Mouse (Mus musculus) myocyte (in vitro differentiated cells): ENCODE measurements at regions not wholly inside any gene's neighbourhood (a gene's known extent, or its start where the extent isn't known, plus 50 kb on each side); places are given as distances from the start of the nearest gene placed in this dataset.
A peak's percentile ranks its signal among the peaks of the same experiment; 100 is the strongest.

ENCODE experiments used
- H3K27me3 ChIP-seq: one replicate; pipeline ENCODE4 v1.6.1; 2011; ENCODE audit not compliant: control insufficient read depth, insufficient read depth, insufficient read length
- H3K36me3 ChIP-seq: one replicate; pipeline ENCODE4 v1.6.1; 2011; ENCODE audit not compliant: control insufficient read depth, insufficient read depth
- H3K4me2 ChIP-seq: one replicate; pipeline ENCODE4 v1.6.1; 2011; ENCODE audit warnings: low read depth, control low read depth
- H3K4me3 ChIP-seq: one replicate; pipeline ENCODE4 v1.5.1; 2011; ENCODE audit warnings: mild to moderate bottlenecking, control low read depth, moderate library complexity
- H3K79me2 ChIP-seq: one replicate; pipeline ENCODE4 v1.6.1; 2011; ENCODE audit not compliant: control insufficient read depth, insufficient read depth
- H3ac ChIP-seq: one replicate; pipeline ENCODE4 v1.6.1; 2011; ENCODE audit not compliant: control insufficient read depth, insufficient read length
- CEBPB ChIP-seq: IDR thresholded peaks from 2 replicates; pipeline ENCODE4 v1.6.1; 2011; ENCODE audit warnings: mild to moderate bottlenecking, moderate library complexity; ENCODE audit not compliant: poor library complexity, insufficient read depth, severe bottlenecking
- E2F4 ChIP-seq: IDR thresholded peaks from one replicate; pipeline ENCODE4 v1.6.1; 2011; ENCODE audit warnings: mild to moderate bottlenecking, control low read depth, moderate library complexity; ENCODE audit not compliant: insufficient read depth
- MAX ChIP-seq: IDR thresholded peaks from one replicate; pipeline ENCODE4 v1.6.1; 2011; ENCODE audit warnings: low read depth, mild to moderate bottlenecking, control low read depth
- MYOD1 ChIP-seq, 3 experiments: IDR thresholded peaks; one replicate each; pipeline ENCODE4 v1.6.1; 2011; ENCODE audit warnings: control low read depth in 2 of 3, low read depth in 2 of 3, mild to moderate bottlenecking in 2 of 3, moderate library complexity in 1 of 3; ENCODE audit not compliant: insufficient read length in 2 of 3, control insufficient read depth in 1 of 3
- MYOG ChIP-seq, 3 experiments: IDR thresholded peaks; one replicate each; pipeline ENCODE4 v1.6.1; 2011; ENCODE audit warnings: control low read depth in 2 of 3, low read depth in 2 of 3, mild to moderate bottlenecking in 2 of 3; ENCODE audit not compliant: insufficient read length in 2 of 3, control insufficient read depth in 1 of 3, insufficient read depth in 1 of 3
- POLR2A ChIP-seq: IDR thresholded peaks from one replicate; pipeline ENCODE4 v1.6.1; 2011; ENCODE audit warnings: low read depth, mild to moderate bottlenecking, control low read depth, moderate library complexity; ENCODE audit not compliant: insufficient read length
- POLR2AphosphoS2 ChIP-seq: IDR thresholded peaks from one replicate; pipeline ENCODE4 v1.6.1; 2011; ENCODE audit warnings: low read depth, control low read depth; ENCODE audit not compliant: insufficient read length
- REST ChIP-seq: IDR thresholded peaks from one replicate; pipeline ENCODE4 v1.6.1; 2011; ENCODE audit warnings: mild to moderate bottlenecking, control low read depth, moderate library complexity; ENCODE audit not compliant: insufficient read depth, insufficient read length
- SRF ChIP-seq: IDR thresholded peaks from one replicate; pipeline ENCODE4 v1.6.1; 2011; ENCODE audit warnings: low read depth; ENCODE audit not compliant: control insufficient read depth, insufficient read length
- TCF12 ChIP-seq: IDR thresholded peaks from one replicate; pipeline ENCODE4 v1.6.1; 2011; ENCODE audit warnings: mild to moderate bottlenecking, control low read depth; ENCODE audit not compliant: poor library complexity, insufficient read depth, severe bottlenecking
- TCF3 ChIP-seq: IDR thresholded peaks from one replicate; pipeline ENCODE4 v1.6.1; 2011; ENCODE audit warnings: low read depth, control low read depth; ENCODE audit not compliant: insufficient read length
- USF1 ChIP-seq: IDR thresholded peaks from one replicate; pipeline ENCODE4 v1.6.1; 2011; ENCODE audit warnings: low read depth, mild to moderate bottlenecking, control low read depth, moderate library complexity

GRCm38 (mm10) chr8:46898697-46899445, 87.8 kb upstream of the Enpp6 start:
- H3K36me3 ChIP-seq: no peaks in the 10 kb centered on the region
- no peak overlapping the region for H3K4me3 ChIP-seq
- H3K79me2 ChIP-seq: no peaks in the 10 kb centered on the region
- H3K4me2 ChIP-seq: no peak overlapping the region
- no peaks in the 10 kb centered on the region for H3K27me3 ChIP-seq
- TF ChIP-seq E2F4 (no peak), TCF3 (no peak), CEBPB (peak; percentile 45; the same call in 1 of the 2 replicates), MYOD1 (IDR thresholded peaks at IDR 0.05; ENCODE audit: control insufficient read depth in 1 of 3, insufficient read length in 2 of 3, low read depth in 2 of 3) (peak in 2 of 3 experiments; percentile 60 to 75), MYOG (IDR thresholded peaks at IDR 0.05; ENCODE audit: control insufficient read depth in 1 of 3, insufficient read depth in 1 of 3, insufficient read length in 2 of 3, low read depth in 2 of 3) (no peak), TCF12 (no peak), SRF (no peak), REST (no peak), POLR2A (no peak), USF1 (no peak), POLR2AphosphoS2 (no peak), MAX (no peak)
- no peak overlapping the region for H3ac ChIP-seq

- Histone ChIP-seq H3K79me2 (no peaks in the 10 kb centered on the region), H3K4me2 (no peak overlapping the region), H3K27me3 (no peaks in the 10 kb centered on the region), H3K36me3 (no peaks in the 10 kb centered on the region), H3K4me3 (no peak overlapping the region), H3ac (no peak overlapping the region)
- no peak for TF ChIP-seq POLR2AphosphoS2
- TF ChIP-seq CEBPB: no peak
- no peak for TF ChIP-seq SRF
- no peak for TF ChIP-seq USF1
Measured at GRCm38 (mm10) chr8:46900826-46901225, 85.9 kb upstream of the Enpp6 start.

GRCm38 (mm10) chr8:46904731-46905130, 82.0 kb upstream of the Enpp6 start:
- no peak overlapping the region for H3K4me2 ChIP-seq
- no peaks in the 10 kb centered on the region for H3K27me3 ChIP-seq
- no peak for TF ChIP-seq POLR2A
- H3ac ChIP-seq: no peak overlapping the region
- H3K36me3 ChIP-seq: no peaks in the 10 kb centered on the region
- H3K4me3 ChIP-seq: no peak overlapping the region
- H3K79me2 ChIP-seq: no peaks in the 10 kb centered on the region

- Histone ChIP-seq H3K4me3 (no peak overlapping the region), H3K36me3 (no peaks in the 10 kb centered on the region), H3K79me2 (no peaks in the 10 kb centered on the region), H3K27me3 (no peaks in the 10 kb centered on the region), H3ac (no peak overlapping the region), H3K4me2 (no peak overlapping the region)
- no peak for TF ChIP-seq E2F4
- no peak for TF ChIP-seq USF1
- TF ChIP-seq MYOG (IDR thresholded peaks at IDR 0.05; ENCODE audit: control insufficient read depth in 1 of 3, insufficient read depth in 1 of 3, insufficient read length in 2 of 3, low read depth in 2 of 3): no peak
- TF ChIP-seq MYOD1 (IDR thresholded peaks at IDR 0.05; ENCODE audit: control insufficient read depth in 1 of 3, insufficient read length in 2 of 3, low read depth in 2 of 3): no peak
- TF ChIP-seq POLR2AphosphoS2: no peak
Measured at GRCm38 (mm10) chr8:46907390-46907789, 79.3 kb upstream of the Enpp6 start.

- H3K4me3 ChIP-seq: no peak overlapping the region
- H3K27me3 ChIP-seq: no peaks in the 10 kb centered on the region
- H3K36me3 ChIP-seq: no peaks in the 10 kb centered on the region
- no peak for TF ChIP-seq CEBPB
- no peak for TF ChIP-seq REST
- no peak for TF ChIP-seq TCF3
- TF ChIP-seq POLR2AphosphoS2: no peak
- no peak for TF ChIP-seq USF1
- no peak for TF ChIP-seq E2F4
- TF ChIP-seq TCF12: no peak
- no peak for TF ChIP-seq MAX
- TF ChIP-seq MYOG (IDR thresholded peaks at IDR 0.05; ENCODE audit: control insufficient read depth in 1 of 3, insufficient read depth in 1 of 3, insufficient read length in 2 of 3, low read depth in 2 of 3): no peak
- no peak for TF ChIP-seq MYOD1 (IDR thresholded peaks at IDR 0.05; ENCODE audit: control insufficient read depth in 1 of 3, insufficient read length in 2 of 3, low read depth in 2 of 3)
- TF ChIP-seq SRF: no peak
- TF ChIP-seq POLR2A: no peak
- H3K4me2 ChIP-seq: no peak overlapping the region
- H3ac ChIP-seq: no peak overlapping the region
- H3K79me2 ChIP-seq: no peaks in the 10 kb centered on the region
Measured at GRCm38 (mm10) chr8:46908186-46908585, 78.5 kb upstream of the Enpp6 start.
